Mouse (Mus musculus) layer of hippocampus, adult 8-10 months (tissue): ENCODE results near the gene Jazf1. TPM values are rescaled to one million over a fixed set of nuclear protein-coding genes. Genes with fewer than 3 reads are reported as not detected.

Experiments
- DNase-seq, 2 experiments: peaks; one replicate each; pipeline ENCODE4 v3.0.0; 2022; ENCODE audit warnings: low spot score in 2 of 2
- total RNA-seq, 4 experiments: library from RNA; stranded (reverse); gene quantifications; 2 replicates each; pipeline ENCODE4 v1.2.4; 2022

The Jazf1 gene
- total RNA-seq, 4 experiments from 2014 or later = 25.0 to 30.9 (median 28.5) TPM

DNA sequence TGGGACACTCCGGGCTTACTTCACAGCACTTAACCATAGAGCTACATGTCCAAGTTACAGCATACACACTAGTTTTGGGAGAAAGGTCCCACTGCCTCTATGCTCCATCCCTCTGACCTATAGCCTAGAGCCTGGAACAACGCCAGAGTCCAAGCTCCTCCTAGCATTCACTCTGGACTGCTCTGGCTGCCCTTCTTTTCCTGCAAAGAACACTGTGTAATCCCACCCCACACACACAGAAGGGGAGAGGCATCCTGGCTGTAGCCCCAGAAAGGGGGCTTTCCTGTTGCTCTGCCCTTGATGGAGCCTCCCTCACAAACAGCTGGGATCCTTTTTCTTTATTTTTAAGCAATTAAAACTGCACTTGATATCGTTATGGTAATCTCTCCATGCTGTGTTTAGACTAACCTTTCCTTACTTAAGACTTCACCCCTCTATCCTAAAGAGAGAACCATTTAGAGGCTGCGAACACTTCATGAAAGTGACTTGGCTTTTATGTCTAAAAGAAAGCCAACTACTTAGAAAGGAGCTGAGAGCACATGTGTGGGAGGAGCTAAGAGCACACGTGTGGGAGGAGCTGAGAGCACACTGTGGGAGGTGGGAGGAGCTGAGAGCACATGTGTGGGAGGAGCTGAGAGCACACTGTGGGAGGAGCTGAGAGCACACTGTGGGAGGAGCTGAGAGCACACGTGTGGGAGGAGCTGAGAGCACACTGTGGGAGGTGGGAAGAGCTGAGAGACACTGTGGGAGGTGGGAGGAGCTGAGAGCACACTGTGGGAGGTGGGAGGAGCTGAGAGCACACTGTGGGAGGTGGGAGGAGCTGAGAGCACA is 106.6 kb downstream of the Jazf1 start:
- no peak for DNase-seq

DNA sequence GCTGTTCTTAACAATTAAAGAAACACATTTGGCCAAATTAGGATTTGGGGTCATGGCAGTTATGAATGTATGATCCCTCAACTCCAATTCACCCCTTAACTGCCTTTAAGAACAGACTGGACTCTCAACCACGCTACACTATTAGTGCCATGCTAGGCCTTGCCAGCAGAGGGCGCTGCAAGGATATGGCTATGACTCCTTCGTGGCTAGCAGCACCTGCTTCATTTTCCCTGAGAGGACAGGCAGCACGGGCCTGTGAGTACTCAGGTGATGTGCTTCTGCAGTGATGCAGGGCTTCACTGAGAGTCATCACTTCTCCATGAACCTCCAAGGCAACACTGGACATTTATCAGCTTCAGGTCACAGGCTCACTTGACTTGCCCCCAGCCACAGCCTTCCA is 110.7 kb downstream of the Jazf1 start:
- peak in 1 of 2 experiments; percentile 75 for DNase-seq

GRCm38 (mm10) chr6:52956131-52956530 is 112.3 kb downstream of the Jazf1 start:
- DNase-seq = no peak

DNA sequence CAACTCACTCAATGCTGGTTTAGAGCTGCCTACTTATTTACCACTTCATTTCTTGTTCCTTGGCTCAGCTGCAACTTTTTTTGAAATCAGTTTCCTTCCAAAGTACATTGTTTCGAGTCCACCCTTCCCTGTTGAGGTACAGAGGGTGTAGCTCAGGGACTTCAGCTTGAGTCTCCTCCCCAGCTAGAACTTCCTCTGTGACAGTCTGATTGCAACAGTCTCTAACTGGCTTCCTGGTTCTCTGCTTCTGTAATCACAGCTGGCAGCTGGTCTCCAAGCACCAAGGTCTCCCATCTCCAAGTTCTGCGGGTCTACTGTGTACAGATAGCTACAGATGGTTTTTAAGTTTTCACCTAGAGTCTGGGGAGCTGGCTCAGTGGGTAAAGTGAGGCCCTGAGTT is 113.1 kb downstream of the Jazf1 start:
- DNase-seq = no peak

DNA sequence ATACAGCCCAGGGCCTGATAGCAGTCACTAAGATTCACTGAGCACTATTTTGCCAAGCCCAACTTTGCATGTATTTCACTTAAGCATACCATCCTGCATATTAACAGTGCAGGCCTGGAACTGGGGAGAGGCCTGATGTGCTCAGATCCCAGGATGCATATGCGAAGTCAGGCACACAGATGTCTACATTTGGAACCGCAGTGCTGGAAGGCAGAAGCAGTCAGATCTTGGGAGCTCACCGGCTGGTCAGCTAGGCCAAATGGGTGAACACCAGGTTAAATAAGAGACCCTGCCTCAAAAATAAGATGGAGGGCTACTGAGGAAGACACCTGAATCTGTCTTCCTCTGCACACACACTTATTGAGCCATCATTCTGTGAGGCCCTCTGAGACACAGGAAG is 113.6 kb downstream of the Jazf1 start:
- DNase-seq = no peak

DNA sequence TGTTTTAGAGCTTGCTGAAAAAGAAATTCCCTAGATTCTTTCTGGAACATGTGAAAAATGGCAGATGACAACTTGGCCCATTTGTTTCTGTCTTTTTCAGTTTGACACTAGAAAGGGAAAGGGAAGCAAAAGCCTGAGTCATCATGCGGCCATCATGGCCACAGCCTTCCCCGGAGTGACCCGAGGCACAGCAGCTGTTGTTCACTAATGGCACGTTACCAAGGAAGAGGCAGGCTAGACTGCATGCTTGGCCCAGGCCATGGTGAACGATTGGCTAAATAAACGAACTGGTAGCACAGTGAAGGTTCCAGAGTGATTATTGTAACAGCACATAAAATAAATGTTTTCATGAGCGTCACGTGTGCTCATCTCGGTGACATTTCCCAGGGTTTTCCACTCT is 114.0 kb downstream of the Jazf1 start:
- no peak for DNase-seq

- no peak for DNase-seq
Measured at GRCm38 (mm10) chr6:52952526-52952900, 115.9 kb downstream of the Jazf1 start.

DNA sequence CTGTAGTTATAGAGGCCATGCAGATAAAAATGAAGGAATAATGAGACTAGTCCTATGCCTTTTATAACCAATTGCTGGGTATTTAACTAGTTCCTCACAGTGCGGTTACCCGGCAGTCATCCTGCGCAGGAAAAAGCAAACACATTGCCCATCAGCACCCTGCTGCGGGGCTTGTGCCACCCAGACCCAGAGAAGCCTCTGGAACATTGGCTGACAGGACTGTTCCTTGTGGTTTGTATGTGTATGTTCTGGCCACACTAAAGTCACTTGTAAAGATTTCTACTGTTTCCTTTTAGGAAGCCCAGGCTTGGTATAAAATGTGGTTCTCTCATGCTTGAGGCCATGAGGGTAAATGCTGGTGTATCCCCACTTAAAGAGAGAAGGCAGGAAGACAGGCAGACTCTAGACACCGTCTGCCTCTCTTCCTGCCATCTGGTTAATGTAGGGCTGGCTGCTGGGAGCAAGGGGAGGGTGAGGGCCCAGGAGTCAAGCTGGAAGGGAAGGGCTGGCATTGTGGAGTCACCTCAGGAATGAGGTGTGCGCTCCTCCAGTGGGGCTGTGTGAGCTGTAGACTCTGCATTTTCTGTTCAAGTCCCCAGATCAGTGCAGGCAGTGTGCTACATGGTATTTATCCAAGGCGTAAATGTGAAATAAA is 116.4 kb downstream of the Jazf1 start:
- DNase-seq = no peak

DNA sequence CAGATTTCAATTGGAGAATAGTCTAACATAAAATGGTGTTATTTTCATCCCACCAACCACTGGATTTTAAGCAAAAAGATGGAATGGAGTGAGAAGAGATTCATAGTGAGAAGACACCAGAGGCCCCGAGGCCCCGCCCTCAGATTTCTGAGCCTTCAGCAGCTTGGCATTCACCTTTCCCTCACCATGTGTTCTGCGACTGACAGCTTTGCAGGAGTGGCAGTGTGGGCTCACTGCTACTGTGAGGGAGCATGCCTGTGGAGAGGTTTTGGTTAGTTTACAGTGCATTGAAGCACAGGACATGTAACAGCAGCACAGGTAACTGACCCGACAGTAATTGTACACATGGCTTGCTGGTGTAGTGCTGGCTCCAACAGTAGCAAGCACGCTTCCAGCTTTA is 118.1 kb downstream of the Jazf1 start:
- no peak for DNase-seq

DNA sequence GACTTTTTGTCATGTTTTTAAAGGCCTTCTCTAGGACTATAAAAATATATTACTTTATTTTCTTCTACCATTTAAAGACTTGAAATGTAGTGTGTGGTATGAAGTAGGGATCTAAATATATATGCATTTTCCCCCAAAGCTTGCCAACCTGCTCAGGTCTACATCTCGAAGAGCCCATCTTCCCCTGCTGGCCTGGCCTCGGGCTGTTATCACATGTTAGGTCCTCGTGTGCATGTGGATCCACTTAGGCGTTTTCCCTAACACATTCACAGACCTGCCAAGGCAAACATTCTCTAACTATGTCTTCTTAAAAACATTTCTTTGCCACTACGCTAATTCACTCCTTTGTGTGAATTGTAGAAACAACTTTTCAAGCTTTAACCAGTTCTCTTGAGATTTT is 125.9 kb downstream of the Jazf1 start:
- DNase-seq = no peak

DNA sequence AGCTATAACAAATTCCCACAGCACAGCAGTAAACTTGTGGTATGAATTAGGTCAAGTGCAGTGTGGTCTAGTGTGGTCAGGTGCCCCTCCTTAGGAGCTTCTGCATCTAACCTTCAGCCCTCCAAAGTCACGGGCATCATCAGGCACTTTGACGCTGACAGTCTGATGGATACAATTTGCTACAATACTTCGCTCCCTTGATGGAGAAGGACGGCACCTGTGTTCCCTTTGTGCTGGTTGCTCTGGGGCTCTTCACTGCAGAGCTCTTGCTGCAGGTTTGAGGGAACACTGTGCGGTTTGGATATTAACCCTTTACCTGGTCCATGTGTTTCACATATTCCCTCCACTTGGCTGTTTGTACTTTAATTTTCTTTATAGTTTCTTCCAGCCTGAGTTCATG is 126.3 kb downstream of the Jazf1 start:
- no peak for DNase-seq

DNA sequence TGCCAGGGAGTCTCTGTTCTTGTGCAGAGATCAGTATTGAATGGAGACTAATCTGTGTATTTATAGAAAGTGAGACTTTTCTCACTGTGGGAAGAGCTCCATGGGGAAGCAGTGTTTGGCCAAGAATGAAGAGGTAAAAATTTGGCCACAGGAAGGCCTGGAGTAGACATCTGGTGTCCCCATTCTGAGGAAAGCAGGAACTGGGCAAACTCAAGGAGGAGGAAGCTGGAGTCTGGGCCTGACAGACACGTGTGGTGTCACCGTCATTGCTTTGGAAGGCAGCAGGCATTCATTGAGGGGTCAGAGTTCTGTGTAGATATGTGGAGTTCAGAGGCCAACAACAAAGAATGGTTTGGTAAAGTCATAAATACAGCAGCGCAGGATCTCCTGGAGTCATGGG is 130.5 kb downstream of the Jazf1 start:
- DNase-seq = no peak

GRCm38 (mm10) chr6:52936995-52937394 is 131.4 kb downstream of the Jazf1 start:
- DNase-seq = no peak

DNA sequence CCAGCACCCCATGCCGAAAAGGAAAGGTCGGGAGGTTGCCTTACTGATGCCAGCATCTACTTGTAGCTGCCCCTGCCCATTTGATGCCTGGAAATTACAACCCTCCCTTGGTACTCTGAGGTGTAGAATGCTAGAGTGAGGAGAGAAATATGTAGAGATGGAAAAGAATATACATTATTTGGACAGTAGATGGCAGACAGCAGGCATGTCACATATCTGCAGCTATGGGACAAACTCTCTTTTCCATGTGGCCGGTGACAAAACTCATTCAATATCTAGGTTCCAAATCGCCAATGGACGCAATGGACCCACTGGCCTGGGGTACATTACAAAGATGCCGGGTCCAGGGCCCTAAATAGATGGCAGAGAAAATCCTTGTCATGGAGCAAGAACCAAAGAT is 134.4 kb downstream of the Jazf1 start:
- DNase-seq = no peak

DNA sequence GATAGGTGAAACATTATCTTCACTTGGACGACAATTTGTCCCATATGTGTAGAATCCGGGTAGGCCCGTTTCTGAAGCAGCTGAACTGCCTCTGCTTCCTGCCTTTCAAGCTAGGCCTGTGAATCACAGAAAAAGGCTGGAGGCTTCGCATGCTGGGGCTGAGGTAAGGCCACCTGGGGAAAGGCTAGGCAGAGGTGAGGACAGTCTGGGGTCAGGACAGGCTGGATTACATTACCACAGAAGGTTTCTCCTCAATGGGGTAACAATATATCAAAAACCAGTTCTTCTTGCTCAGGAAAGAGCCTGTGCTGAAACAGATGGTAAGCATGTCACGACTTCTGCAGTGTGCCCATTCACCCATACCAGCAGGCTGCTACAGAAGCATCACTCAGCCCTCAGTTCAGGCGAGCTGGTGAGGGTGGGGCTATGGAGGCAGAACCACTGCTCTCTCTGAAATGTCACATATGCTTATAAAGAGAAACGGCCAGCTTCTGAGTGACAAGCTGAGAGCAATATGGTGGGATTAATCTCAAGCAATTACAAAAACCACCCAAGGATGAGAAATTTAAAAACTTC is 135.7 kb downstream of the Jazf1 start:
- no peak for DNase-seq

- no peak for DNase-seq
Measured at GRCm38 (mm10) chr6:52929358-52929757, 139.1 kb downstream of the Jazf1 start.

- no peak for DNase-seq
Measured at GRCm38 (mm10) chr6:52926947-52927346, 141.5 kb downstream of the Jazf1 start.

DNA sequence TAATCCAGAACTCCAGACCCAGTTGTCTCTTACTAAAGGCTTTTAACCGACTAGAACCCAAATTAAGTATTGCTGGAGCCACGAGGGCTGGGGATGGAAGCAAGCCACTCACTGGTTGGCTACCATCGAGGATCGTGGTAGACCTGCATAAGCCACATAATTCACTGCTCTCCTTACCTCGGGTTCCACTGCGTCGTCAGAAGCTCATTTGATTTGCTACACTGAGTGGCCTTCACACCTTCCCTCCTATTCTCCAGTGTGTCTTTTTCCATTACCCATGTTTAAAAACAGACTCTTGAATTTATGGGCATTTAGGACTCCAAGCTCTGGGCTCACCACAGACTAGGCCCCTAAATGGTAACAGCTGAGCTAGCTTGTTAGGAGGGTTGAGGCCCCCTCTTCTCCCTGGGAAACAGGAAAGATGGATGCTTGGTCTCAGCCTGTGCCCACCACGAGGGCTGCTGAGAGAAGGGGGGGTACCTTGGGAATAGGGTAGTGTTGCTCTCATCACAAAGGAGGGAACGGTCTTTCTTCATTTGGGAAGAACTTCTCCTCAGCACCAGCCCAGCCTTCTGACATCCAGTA is 142.9 kb downstream of the Jazf1 start:
- no peak for DNase-seq

GRCm38 (mm10) chr6:52921248-52921647 is 147.2 kb downstream of the Jazf1 start:
- DNase-seq = no peak

- no peak for DNase-seq
Measured at GRCm38 (mm10) chr6:52920719-52921118, 147.7 kb downstream of the Jazf1 start.

- DNase-seq = no peak
Measured at GRCm38 (mm10) chr6:52919442-52919841, 149.0 kb downstream of the Jazf1 start.

GRCm38 (mm10) chr6:52918980-52919379 is 149.5 kb downstream of the Jazf1 start:
- DNase-seq = peak; percentile 55 to 84
